Mouse (Mus musculus) hindbrain, embryonic 11.5 days (tissue): ENCODE results near the gene Rpl28. TPM values are rescaled to one million over a fixed set of nuclear protein-coding genes. Genes with fewer than 3 reads are reported as not detected.
"Not testable (repeated sequence)": the region's sequence is repeated elsewhere in the genome, so short reads cannot be mapped to it uniquely, and the experiment has no call there.

ENCODE experiments used
- ATAC-seq: fragments of 200-750 bp; cut with Nextera tagmentation; 2 replicates; pipeline ENCODE4 v1.8.0; 2017; ENCODE audit warnings: mild to moderate bottlenecking, moderate TSS enrichment, moderate library complexity; ENCODE audit not compliant: low FRiP score
- DNase-seq: peaks from one replicate; pipeline ENCODE4 v3.0.0-alpha.2; 2015; ENCODE audit warnings: low spot score
- H3K27ac ChIP-seq: fragments of 300-500 bp; sonication (generic); 2 replicates; pipeline ENCODE4 v1.5.1; 2014; ENCODE audit warnings: mild to moderate bottlenecking, low read depth, low read length
- H3K27me3 ChIP-seq: fragments of 300-500 bp; sonication (generic); 2 replicates; pipeline ENCODE4 v1.6.1; 2014; ENCODE audit warnings: mild to moderate bottlenecking, low read length, moderate library complexity, mixed read lengths; ENCODE audit not compliant: control insufficient read depth, insufficient read depth
- H3K36me3 ChIP-seq: fragments of 300-500 bp; sonication (generic); 2 replicates; pipeline ENCODE4 v1.6.1; 2014; ENCODE audit warnings: mild to moderate bottlenecking, low read length, moderate library complexity, mixed read lengths; ENCODE audit not compliant: control insufficient read depth, insufficient read depth
- H3K4me1 ChIP-seq: fragments of 300-500 bp; sonication (generic); replicated peaks from 2 replicates; pipeline ENCODE4 v1.6.1; 2014; ENCODE audit warnings: low read length, mixed read lengths; ENCODE audit not compliant: control insufficient read depth, insufficient read depth
- H3K4me2 ChIP-seq: fragments of 300-500 bp; sonication (generic); replicated peaks from 2 replicates; pipeline ENCODE4 v1.6.1; 2014; ENCODE audit warnings: mild to moderate bottlenecking, low read depth, low read length
- H3K4me3 ChIP-seq: fragments of 300-500 bp; sonication (generic); 2 replicates; pipeline ENCODE4 v1.5.1; 2014; ENCODE audit warnings: low read depth, low read length
- H3K9ac ChIP-seq: fragments of 300-500 bp; sonication (generic); 2 replicates; pipeline ENCODE4 v1.6.1; 2014; ENCODE audit warnings: low read depth, low read length
- H3K9me3 ChIP-seq: fragments of 300-500 bp; sonication (generic); 2 replicates; pipeline ENCODE4 v1.6.1; 2016; ENCODE audit warnings: low read length; ENCODE audit not compliant: control insufficient read depth
- WGBS: fragments of 180-500 bp; shearing (Covaris S2); extraction: QIAGEN DNeasy Blood & Tissue Kit; methylation state at CpG from one replicate; pipeline ENCODE4 v1.1.7; 2014; 5-methylcytosine and 5-hydroxymethylcytosine counted together
- polyA plus RNA-seq: library from polyadenylated mRNA; unstranded; fragments of >200 nt; fragmentation: Nextera tagmentation; extraction: Ambion mirVana; gene quantifications from 2 replicates; pipeline ENCODE4 v1.2.1, GENCODE M21; 2014

Rpl28 gene
- polyA plus RNA-seq, 1 experiment from 2014 or later: 186 TPM

DNA sequence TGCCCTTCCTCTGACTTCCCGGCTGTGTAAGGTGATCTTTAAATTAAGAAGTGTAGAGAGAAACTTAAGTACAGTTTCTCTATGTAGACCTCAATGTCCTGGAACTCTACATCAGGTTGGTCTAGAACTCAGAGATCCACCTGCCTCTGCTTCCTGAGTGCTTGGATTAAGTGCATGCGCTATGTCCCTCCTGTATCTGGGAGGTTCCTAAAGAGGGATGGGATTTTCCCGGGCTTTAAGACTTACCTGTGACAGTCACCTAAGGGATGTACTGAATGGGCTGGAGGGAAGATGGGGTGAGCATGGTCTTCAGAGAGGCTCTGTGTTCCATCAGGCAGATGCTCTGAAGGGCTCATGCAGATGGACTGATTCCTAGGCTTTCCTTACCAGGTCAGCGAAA lies 1.0 kb downstream of the Rpl28 start:
- Histone ChIP-seq H3K4me2 (peak overlapping the region; percentile 73), H3K27ac (no peak overlapping the region), H3K9me3 (no peaks in the 10 kb centered on the region), H3K36me3 (peaks cover 8% of the 10 kb centered on the region; the same call in 1 of the 2 replicates), H3K27me3 (peaks cover 6% of the 10 kb centered on the region; the same call in 1 of the 2 replicates), H3K4me1 (no peaks in the 10 kb centered on the region), H3K4me3 (peak overlapping the region; percentile 89), H3K9ac (peak overlapping the region; percentile 98)
- DNase-seq (no peak), ATAC-seq (no peak)
- 44% methylated on average over 4 of the region's 4 CpGs for WGBS

DNA sequence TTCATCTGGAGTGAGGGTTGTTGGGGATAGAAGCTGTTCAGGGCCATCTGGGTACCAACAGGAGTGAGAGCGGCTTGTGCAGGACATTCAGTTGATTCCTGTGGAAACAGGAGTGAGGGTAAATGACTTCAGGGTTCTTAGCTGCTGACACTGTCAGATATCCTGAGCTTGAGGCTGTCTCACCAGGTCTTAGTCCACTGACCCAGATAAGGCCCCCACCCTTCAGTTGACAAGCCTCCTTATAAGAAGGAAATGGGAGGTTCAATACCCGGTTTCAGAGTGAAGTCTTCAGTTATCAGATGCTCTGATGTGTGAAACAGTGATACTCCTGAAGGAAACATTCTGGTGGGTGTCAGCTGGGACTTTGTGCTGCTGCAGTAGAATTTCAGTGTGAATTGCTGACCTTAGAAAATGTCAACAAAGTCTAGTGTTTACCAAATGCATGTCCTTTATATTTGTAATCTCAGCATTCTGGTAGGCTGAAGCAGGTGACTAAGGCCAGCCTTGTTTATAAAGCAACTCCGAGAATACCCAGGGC lies 2.0 kb downstream of the Rpl28 start:
- Histone ChIP-seq H3K9ac (no peak overlapping the region), H3K9me3 (no peaks in the 10 kb centered on the region), H3K36me3 (peaks cover 8% of the 10 kb centered on the region; the same call in 1 of the 2 replicates), H3K27me3 (peaks cover 5% of the 10 kb centered on the region; the same call in 1 of the 2 replicates), H3K4me2 (no peak overlapping the region), H3K27ac (no peak overlapping the region), H3K4me3 (no peak overlapping the region), H3K4me1 (no peaks in the 10 kb centered on the region)
- WGBS: 79% methylated on average over 3 of the region's 3 CpGs
- no peak for DNase-seq
- no peak for ATAC-seq

DNA sequence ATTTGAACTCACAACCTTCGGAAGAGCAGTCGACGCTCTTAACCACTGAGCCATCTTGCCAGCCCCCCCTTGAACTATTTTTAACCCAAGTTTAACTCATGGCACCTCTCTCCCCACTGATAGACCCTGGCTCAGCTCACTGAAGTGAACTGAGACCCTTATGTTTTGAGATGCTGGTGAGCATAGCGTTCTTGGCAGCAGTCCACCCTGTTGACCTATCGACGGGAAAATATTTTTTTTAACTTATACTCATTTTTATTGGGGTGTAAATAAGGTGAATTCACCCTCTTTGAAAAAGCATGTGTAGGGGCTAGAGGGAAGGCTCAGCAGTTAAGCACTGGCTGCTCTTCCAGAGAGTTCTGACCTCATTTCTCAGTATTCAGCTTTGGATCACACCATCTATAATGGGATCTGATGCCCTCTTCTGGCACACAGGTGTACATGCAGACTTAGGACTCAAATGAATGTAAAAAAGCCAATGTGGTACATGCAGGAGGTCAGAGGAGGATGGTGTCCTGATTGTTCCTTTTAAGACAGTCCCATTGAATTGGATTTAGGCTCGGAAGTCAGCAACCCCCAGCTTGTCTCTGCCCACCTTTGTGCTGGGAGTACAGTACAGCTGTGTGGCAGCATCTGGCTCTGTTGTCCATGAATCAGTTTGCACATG lies 3.2 kb downstream of the Rpl28 start:
- Histone ChIP-seq H3K27me3 (no peaks in the 10 kb centered on the region; the same call in 1 of the 2 replicates), H3K9me3 (no peaks in the 10 kb centered on the region), H3K36me3 (peaks cover 8% of the 10 kb centered on the region; the same call in 1 of the 2 replicates), H3K9ac (no peak overlapping the region), H3K27ac (0 out of 2 replicates have a peak overlapping the region, but pooled peaks have one; percentile 17), H3K4me3 (no peak overlapping the region), H3K4me1 (no peaks in the 10 kb centered on the region), H3K4me2 (no peak overlapping the region)
- 77% methylated on average over 7 of the region's 7 CpGs for WGBS
- DNase-seq (peak; percentile 50), ATAC-seq (0 out of 2 replicates have a peak, but pooled peaks have one; percentile 11)

DNA sequence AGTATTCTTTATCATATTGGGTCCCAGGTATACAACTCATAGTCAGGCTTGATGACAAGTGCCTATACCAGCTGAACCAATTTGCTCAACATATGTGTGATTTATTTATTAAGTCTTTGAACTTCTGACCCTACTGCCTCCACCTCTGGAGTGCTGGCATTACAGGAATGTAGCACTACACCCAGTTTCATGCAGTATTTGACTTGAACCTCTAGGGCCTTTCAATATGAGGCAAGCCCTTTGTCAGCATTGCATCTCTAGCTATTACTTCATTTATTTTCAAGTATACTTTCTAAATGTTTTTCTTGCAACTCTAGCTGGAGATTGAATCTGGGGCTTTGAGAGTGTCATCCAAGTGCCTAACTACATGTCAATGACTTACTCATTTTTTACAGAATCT lies 9.6 kb downstream of the Rpl28 start:
- H3K9ac ChIP-seq: no peak overlapping the region
- no peak overlapping the region for H3K4me3 ChIP-seq
- peaks cover 7% of the 10 kb centered on the region for H3K36me3 ChIP-seq
- no peaks in the 10 kb centered on the region for H3K9me3 ChIP-seq
- H3K4me1 ChIP-seq: no peaks in the 10 kb centered on the region
- no peaks in the 10 kb centered on the region for H3K27me3 ChIP-seq
- ATAC-seq (no peak), DNase-seq (no peak)
- H3K4me2 ChIP-seq: no peak overlapping the region
- no peak overlapping the region for H3K27ac ChIP-seq

DNA sequence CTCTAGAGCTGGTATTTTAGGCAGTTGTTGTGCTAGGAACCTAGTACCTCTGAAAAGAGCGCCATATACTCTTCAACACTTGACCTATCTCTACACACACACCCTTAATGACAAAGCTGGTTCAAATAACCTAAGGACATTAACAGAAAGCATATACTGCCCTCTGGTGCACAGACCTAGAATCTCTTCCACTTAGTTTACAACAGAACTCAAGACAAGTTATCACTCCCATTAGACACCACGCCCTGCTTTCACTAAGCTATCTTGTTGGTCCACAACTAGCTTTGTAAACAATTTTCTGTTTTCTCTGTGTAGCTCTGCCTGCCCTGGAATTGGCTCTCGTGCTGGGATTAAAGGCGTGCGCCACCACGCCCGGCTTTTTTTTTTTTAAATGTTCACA lies 14.0 kb downstream of the Rpl28 start:
- peak; percentile 55 for DNase-seq
- 95% methylated on average over 7 of the region's 7 CpGs for WGBS
- Histone ChIP-seq H3K36me3 (peaks cover 5% of the 10 kb centered on the region; the same call in 1 of the 2 replicates), H3K27ac (no peak overlapping the region), H3K27me3 (no peaks in the 10 kb centered on the region), H3K9ac (no peak overlapping the region), H3K4me3 (no peak overlapping the region), H3K9me3 (no peaks in the 10 kb centered on the region), H3K4me2 (no peak overlapping the region), H3K4me1 (peaks cover 3% of the 10 kb centered on the region)
- no peak for ATAC-seq

DNA sequence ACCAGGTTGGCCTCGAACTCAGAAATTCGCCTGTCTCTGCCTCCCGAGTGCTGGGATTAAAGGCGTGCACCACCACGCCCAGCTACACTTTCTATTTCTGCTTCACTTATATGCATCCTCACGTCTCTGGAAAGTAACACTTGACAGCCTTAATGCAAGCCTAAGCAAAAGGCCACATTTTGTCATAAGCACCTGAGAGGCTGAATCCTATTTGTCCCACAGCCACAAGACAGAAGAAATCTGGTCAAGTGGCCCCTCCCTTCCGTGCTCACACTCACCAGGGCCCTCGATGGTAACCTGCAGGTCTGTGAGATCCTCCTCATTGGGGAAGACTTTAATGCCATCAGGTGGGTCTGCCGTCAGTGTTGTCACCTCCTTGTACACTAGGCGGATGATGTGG lies 18.5 kb downstream of the Rpl28 start:
- H3K27me3 ChIP-seq, H3K36me3 ChIP-seq, DNase-seq, H3K9me3 ChIP-seq, H3K27ac ChIP-seq, H3K4me1 ChIP-seq, ATAC-seq: not testable (repeated sequence)
- 44% methylated on average over 10 of the region's 10 CpGs for WGBS
- Histone ChIP-seq H3K4me2 (peak overlapping the region; percentile 64), H3K4me3 (peak overlapping the region; percentile 99), H3K9ac (peak overlapping the region; percentile 99)

DNA sequence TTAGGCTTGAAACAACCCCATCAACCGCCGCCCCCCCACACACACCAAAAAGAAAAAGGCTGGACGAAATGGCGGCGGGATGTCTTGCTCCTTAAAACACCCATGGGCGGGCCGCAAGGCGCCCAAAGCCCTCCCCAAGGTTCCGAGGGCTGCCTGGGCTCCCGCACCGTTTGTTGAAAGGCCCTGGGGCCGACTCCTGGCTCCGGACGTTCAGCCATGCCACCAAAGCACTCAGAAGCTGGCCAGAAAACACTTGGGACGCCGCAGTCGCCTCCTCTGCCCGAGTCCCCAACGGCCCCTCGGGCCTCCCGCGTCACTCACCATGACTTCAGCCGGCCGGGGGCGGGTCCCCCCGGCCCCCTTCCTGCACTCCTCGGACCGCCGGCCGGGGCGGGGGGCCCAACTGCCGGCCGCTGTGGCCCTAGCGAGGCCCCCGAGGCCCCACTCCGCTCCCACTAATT lies 19.2 kb downstream of the Rpl28 start:
- H3K27ac ChIP-seq: peak overlapping the region; percentile 95
- 0 out of 2 replicates have a peak, but pooled peaks have one; percentile 0 for ATAC-seq

DNA sequence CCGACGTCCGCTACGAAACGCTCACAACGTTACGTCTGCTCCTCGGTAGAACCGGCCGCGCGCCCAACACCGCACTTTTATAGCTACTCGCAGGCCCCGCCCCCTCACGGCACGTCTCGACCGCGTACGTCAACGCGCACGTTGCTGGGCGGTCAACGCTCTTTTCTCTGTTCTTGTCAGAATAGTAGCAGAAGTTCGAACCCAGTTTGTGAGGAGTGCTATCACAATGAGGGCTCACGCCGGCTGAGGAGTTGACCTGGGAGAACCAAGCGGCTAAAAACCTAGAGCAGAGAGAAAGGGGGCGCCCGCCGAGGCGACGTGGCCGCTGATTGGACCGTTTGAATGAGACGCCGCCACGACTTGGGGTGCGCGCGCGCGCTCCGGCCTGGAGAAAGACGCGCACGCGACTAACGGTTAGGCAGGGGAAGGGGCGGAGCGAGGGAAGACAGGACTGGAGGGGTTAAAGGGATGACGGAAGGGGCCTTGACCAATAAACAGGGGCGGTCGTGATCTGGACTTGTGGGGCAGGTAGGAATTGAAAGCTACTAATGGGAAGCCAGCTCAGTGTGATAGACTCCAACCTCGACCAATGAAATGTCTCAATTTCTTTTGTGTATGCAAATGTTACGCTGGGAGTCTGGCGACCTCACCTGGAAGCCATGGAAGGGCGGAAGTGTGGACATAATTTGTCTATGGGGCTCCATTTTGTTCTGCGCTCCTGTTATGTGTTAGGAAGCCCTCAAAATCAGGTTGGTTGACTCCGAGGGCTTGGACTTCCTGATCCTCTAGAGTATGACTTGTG lies 19.8 kb downstream of the Rpl28 start, which contains the start of gene Ube2s:
Gene Ube2s (minus strand): TSS at position 288 of the 802 bp plus-strand sequence.
- H3K27ac ChIP-seq: peak within 1 kb of the TSS; percentile 95

More for the DNA sequence above, 19.2 kb downstream of the Rpl28 start:
- Histone ChIP-seq H3K27me3 (no peaks in the 10 kb centered on the region), H3K4me3 (peak overlapping the region; percentile 99), H3K9ac (peak overlapping the region; percentile 99), H3K4me1 (peaks cover 3% of the 10 kb centered on the region), H3K9me3 (no peaks in the 10 kb centered on the region), H3K36me3 (peaks cover 5% of the 10 kb centered on the region; the same call in 1 of the 2 replicates), H3K4me2 (peak overlapping the region; percentile 64)
- under 1% methylated on average over 27 of the region's 36 CpGs for WGBS
- peak; percentile 56 for DNase-seq

More for the DNA sequence above, 19.8 kb downstream of the Rpl28 start, which contains the start of gene Ube2s:
- H3K9ac ChIP-seq: peak within 1 kb of the TSS; percentile 99
- peak within 1 kb of the TSS; percentile 99 for H3K4me3 ChIP-seq
- peaks cover 2% of the 10 kb centered on the region; the same call in 1 of the 2 replicates for H3K36me3 ChIP-seq
- H3K27me3 ChIP-seq: no peaks in the 10 kb centered on the region
- under 1% methylated on average over 62 of the region's 62 CpGs for WGBS
- peak within 1 kb of the TSS; percentile 64 for H3K4me2 ChIP-seq
- H3K4me1 ChIP-seq: peaks cover 3% of the 10 kb centered on the region
- ATAC-seq: peak; percentile 99
- DNase-seq: peak; percentile 100
- no peaks in the 10 kb centered on the region for H3K9me3 ChIP-seq
